Mouse (Mus musculus): ENCODE results near the gene Notch4.

The Notch4 gene

GRCm38 (mm10) chr17:34626773-34627092 is 62.7 kb downstream of the Notch4 start:
- peak; percentile 35 to 53 for DNase-seq (ENCODE audit: low spot score in 2 of 2)

DNA sequence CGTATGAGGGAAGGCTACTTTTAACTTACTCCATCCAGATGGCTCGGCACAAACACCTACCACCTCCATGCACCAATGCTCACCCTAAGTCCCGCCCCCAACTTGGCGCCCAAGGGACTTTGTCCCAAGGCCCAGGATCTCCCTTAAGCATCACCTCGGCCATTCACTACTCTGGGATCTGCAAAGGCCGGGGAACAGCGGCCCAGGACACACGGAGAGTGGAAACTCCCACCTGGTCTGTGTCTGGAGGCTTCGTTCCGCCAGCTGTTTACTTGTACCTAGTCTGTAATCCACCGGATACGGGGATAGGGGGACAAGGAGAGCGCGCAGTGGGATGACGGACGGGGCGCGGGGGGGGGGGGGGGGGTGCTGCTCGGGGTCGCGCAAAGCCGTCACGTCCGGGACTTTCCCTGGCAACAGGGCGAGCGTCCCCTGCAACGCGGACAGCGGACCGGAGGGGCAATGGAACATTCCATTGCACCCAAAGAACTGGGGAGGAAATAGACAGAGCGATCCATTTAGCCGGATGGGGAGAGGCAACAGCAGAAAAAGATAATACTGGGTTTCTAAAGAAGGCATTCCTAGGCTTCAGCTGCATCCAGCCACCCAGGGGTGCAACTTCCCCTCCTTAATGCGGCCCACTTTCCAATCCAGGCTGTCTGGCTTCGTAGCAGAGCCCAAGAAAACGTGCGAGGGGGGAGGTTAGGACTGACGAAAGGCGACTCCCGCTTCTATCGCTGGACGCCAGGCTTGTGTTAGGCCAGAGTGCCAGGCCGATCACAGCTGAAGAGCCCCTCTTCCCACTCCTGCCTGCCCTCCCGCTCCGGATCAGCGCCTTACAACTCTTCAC is 63.2 kb downstream of the Notch4 start:
- peak; percentile 53 to 79 for DNase-seq (ENCODE audit: low spot score in 2 of 2)

- peak; percentile 36 to 55 for DNase-seq (ENCODE audit: low spot score in 2 of 2)
These were observed 64.0 kb downstream of the Notch4 start, which contains the start of gene Ppt2 for GRCm38 (mm10) chr17:34627943-34628643. Gene Ppt2, minus strand, starts transcription at chr17:34628510.

DNA sequence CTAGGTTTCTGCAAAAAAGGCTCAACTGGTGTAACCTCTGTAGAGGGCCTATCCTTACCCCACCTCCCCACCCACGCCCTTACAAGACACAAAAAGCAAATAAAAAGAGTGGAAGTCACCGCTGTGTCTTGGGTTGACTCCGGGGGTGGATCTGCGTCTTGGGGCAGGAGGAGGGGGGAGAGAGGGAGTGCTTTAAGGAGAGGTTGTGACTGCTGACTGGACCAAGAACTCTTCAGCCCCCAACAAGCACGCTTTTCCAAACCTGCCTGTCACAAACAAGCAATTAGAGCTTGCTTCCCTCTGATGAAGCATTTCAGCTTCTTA is 64.5 kb downstream of the Notch4 start:
- DNase-seq (ENCODE audit: low spot score in 2 of 2): no peak

DNA sequence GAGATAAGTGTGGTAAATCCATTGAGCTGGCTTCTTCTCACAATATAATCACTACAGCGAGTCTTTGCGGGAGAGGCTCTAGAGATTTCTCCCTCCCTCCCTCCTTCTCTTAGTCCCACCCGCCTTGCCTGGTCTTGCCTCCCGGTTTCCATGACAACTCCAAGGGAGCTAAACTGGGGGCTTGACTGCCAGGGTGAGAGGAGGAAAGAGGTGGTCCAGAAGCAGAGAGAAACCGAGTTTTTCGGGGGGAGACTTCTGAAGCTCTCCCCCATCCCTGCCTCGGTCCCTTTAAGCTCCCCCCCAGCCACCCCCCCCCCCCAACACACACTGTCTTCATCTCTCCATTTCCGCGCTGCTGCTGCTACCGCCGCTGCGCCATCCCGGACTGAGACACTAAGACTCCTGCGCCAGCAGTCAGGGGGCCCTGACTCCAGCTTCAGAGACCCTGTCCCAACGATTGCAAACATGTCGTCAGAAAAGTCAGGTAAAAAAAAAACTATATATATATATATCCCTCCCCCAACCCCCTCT is 65.2 kb downstream of the Notch4 start, which contains the start of gene Prrt1:
Prrt1 (plus strand) TSS at position 313 of the 531 bp plus-strand sequence.
- DNase-seq (ENCODE audit: low spot score in 2 of 2): peak in 1 of 2 experiments; percentile 12

GRCm38 (mm10) chr17:34629796-34630603 is 65.9 kb downstream of the Notch4 start:
- DNase-seq (ENCODE audit: low spot score in 2 of 2): no peak

- no peak for DNase-seq (ENCODE audit: low spot score in 2 of 2)
These were observed 66.8 kb downstream of the Notch4 start for GRCm38 (mm10) chr17:34630761-34631301.

DNA sequence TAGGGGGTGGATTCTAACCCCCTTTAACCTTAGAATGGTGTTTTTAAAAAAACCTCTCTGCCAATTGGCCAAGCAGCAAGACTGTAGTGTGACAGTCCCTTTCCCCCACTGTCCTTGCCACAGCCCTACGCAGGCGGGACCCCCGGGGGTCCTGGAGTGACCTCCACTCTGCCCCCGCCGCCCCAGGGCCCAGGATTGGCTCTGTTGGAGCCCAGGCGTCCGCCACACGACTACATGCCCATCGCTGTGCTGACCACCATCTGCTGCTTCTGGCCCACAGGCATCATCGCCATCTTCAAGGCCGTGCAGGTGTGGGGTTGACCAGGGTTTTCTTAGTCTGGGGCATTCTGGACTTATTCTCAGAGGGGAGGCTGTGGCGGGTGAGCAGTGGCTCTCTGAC is 67.6 kb downstream of the Notch4 start:
- DNase-seq (ENCODE audit: low spot score in 2 of 2): no peak

- peak in 1 of 2 experiments; percentile 76 for DNase-seq (ENCODE audit: low spot score in 2 of 2)
These were observed 68.2 kb downstream of the Notch4 start for GRCm38 (mm10) chr17:34632261-34632691.

GRCm38 (mm10) chr17:34635671-34636070 is 71.6 kb downstream of the Notch4 start:
- DNase-seq (ENCODE audit: low spot score in 2 of 2): no peak

GRCm38 (mm10) chr17:34637459-34637858 is 73.4 kb downstream of the Notch4 start:
- DNase-seq (ENCODE audit: low spot score in 2 of 2): no peak

Measured in spleen, postnatal 10 days (tissue).